Mouse (Mus musculus) embryonic facial prominence, embryonic 15.5 days (tissue): ENCODE data around the gene Dscam. TPM values are rescaled to one million over a fixed set of nuclear protein-coding genes. Genes with fewer than 3 reads are reported as not detected.

Experiments used
- ATAC-seq: fragments of 200-750 bp; cut with Nextera tagmentation; 2 replicates; pipeline ENCODE4 v1.8.0; 2017; ENCODE audit warnings: low read depth, moderate TSS enrichment; ENCODE audit not compliant: insufficient number of reproducible peaks, low FRiP score, low TSS enrichment
- H3K27ac ChIP-seq: fragments of 300-500 bp; sonication (generic); replicated peaks from 2 replicates; pipeline ENCODE4 v1.5.1; 2015; ENCODE audit warnings: mild to moderate bottlenecking, inconsistent platforms
- H3K27me3 ChIP-seq: fragments of 300-500 bp; sonication (generic); 2 replicates; pipeline ENCODE4 v1.6.1; 2015; ENCODE audit warnings: inconsistent platforms
- H3K36me3 ChIP-seq: fragments of 300-500 bp; sonication (generic); 2 replicates; pipeline ENCODE4 v1.6.1; 2015; ENCODE audit warnings: mild to moderate bottlenecking, inconsistent platforms
- H3K4me1 ChIP-seq: fragments of 300-500 bp; sonication (generic); 2 replicates; pipeline ENCODE4 v1.6.1; 2015; ENCODE audit warnings: inconsistent platforms
- H3K4me2 ChIP-seq: fragments of 300-500 bp; sonication (generic); replicated peaks from 2 replicates; pipeline ENCODE4 v1.6.1; 2015; ENCODE audit warnings: mild to moderate bottlenecking, inconsistent platforms
- H3K4me3 ChIP-seq: fragments of 300-500 bp; sonication (generic); replicated peaks from 2 replicates; pipeline ENCODE4 v1.5.1; 2015; ENCODE audit warnings: mild to moderate bottlenecking, inconsistent platforms
- H3K9ac ChIP-seq: fragments of 300-500 bp; sonication (generic); 2 replicates; pipeline ENCODE4 v1.6.1; 2015; ENCODE audit warnings: inconsistent platforms
- H3K9me3 ChIP-seq: fragments of 300-500 bp; sonication (generic); replicated peaks from 2 replicates; pipeline ENCODE4 v1.6.1; 2016; ENCODE audit warnings: inconsistent platforms
- WGBS: fragments of 180-500 bp; shearing (Covaris S2); methylation state at CpG from one replicate; pipeline ENCODE4 v1.1.7; 2015; 5-methylcytosine and 5-hydroxymethylcytosine counted together
- polyA plus RNA-seq: library from polyadenylated mRNA; unstranded; fragments of >200 nt; fragmentation: Nextera tagmentation; extraction: Ambion mirVana; gene quantifications from 2 replicates; pipeline ENCODE4 v1.2.1, GENCODE M21; 2015

Gene Dscam
- polyA plus RNA-seq, 1 experiment from 2014 or later: 0.31 TPM

GRCm38 (mm10) chr16:97168614-97169013 lies 1.9 kb downstream of the Dscam start:
- Histone ChIP-seq H3K27me3 (peaks cover 79% of the 10 kb centered on the region), H3K36me3 (no peaks in the 10 kb centered on the region)
- 42% methylated on average over 3 of the region's 3 CpGs for WGBS

DNA sequence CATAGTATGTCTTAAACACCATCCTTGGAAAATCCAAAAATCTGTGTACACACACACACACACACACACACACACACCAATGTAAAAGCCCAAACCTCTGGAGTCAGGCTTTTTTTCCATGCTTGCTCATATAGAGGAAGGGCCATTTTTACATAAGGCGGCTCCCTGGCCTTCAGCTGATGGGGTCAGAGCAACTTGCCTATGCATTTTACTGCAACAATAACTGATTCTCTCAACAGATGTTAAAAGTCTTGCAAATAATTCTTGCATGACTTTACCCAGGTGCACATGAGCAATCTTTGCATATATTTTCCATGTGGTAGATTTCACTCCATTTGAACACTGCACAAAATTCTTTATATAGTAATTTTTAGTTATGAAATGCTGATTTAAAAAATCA lies 2.5 kb downstream of the Dscam start:
- Histone ChIP-seq H3K9me3 (no peaks in the 10 kb centered on the region), H3K4me3 (no peak overlapping the region), H3K4me2 (no peak overlapping the region), H3K36me3 (no peaks in the 10 kb centered on the region), H3K27ac (no peak overlapping the region), H3K9ac (no peak overlapping the region), H3K27me3 (peaks cover 73% of the 10 kb centered on the region), H3K4me1 (peaks cover 18% of the 10 kb centered on the region)
- WGBS: 77% methylated on average over 1 of the region's 1 CpGs
- ATAC-seq: no peak

More at GRCm38 (mm10) chr16:97168614-97169013, 1.9 kb downstream of the Dscam start:
- H3K4me1 ChIP-seq: peaks cover 18% of the 10 kb centered on the region
- no peak overlapping the region for H3K27ac ChIP-seq
- no peaks in the 10 kb centered on the region for H3K9me3 ChIP-seq
- ATAC-seq: no peak
- no peak overlapping the region for H3K9ac ChIP-seq
- H3K4me3 ChIP-seq: no peak overlapping the region
- H3K4me2 ChIP-seq: no peak overlapping the region

DNA sequence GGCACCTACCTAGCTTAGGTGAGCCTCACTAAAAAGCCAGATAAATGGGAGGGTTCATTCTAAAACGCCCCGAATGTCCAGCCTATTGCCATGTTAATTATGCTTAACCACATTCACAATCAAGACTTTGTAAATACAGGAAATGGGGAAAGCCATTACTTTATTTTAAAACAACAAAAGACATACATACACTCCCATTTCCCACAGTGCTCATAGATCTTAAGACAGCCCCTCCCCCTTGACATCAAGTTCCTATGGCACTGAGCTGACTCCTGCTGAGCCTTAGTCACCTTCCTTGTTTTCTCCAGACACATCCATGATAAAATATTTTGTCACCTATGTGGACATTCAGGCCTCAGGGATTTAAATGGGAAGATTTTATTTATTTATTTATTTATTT lies 4.4 kb downstream of the Dscam start:
- Histone ChIP-seq H3K9ac (no peak overlapping the region), H3K27me3 (peaks cover 59% of the 10 kb centered on the region), H3K27ac (no peak overlapping the region), H3K9me3 (no peaks in the 10 kb centered on the region), H3K4me2 (no peak overlapping the region), H3K36me3 (no peaks in the 10 kb centered on the region), H3K4me3 (no peak overlapping the region), H3K4me1 (peaks cover 18% of the 10 kb centered on the region)
- WGBS: 49% methylated on average over 2 of the region's 2 CpGs
- no peak for ATAC-seq

DNA sequence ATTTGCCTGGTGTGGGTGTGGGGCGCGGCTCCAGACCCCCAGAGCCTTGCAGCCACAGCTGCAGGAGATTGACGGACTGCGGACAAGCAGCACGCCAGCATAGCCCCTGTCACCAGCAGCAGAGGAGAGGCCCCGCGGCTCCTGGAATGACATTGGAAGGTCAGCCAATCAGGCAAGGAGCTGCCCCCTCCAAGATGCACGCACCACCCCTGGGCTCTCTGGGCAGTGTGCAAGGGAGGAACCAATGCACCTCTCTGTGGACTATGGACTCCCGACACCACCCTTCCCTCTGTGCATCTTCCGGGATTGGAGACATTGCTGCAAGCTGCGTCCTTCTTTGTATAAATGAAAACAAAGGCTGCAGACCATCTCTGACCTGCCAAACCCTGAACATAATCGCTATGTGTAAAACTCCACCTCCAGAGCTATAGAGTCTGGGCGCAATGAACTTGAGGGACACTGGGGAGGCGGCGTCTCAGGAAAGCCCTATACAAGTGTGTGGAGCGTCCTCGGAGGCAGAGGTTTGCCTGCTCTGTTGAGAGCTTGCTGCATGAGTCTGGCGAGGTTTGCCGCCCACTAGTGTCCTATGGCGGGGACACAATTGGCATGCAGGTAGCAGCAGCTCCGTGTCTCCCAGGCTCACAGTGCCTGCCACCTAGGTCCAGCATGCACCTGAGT lies 5.0 kb downstream of the Dscam start:
- Histone ChIP-seq H3K4me3 (peak overlapping the region; percentile 30), H3K27ac (no peak overlapping the region), H3K9me3 (no peaks in the 10 kb centered on the region), H3K4me1 (peaks cover 14% of the 10 kb centered on the region), H3K9ac (no peak overlapping the region), H3K36me3 (no peaks in the 10 kb centered on the region), H3K4me2 (peak overlapping the region; percentile 67), H3K27me3 (peaks cover 53% of the 10 kb centered on the region)
- ATAC-seq: peak; percentile 78
- 3% methylated on average over 21 of the region's 21 CpGs for WGBS

GRCm38 (mm10) chr16:97158279-97158678 lies 12.3 kb downstream of the Dscam start:
- 59% methylated on average over 4 of the region's 4 CpGs for WGBS

GRCm38 (mm10) chr16:97144544-97145194 lies 25.9 kb downstream of the Dscam start:
- H3K9me3 ChIP-seq: no peaks in the 10 kb centered on the region
- ATAC-seq: no peak
- H3K4me3 ChIP-seq: no peak overlapping the region
- WGBS: 50% methylated on average over 12 of the region's 12 CpGs
- H3K9ac ChIP-seq: no peak overlapping the region
- H3K4me2 ChIP-seq: no peak overlapping the region
- no peaks in the 10 kb centered on the region for H3K27me3 ChIP-seq
- H3K36me3 ChIP-seq: no peaks in the 10 kb centered on the region
- H3K27ac ChIP-seq: no peak overlapping the region
- H3K4me1 ChIP-seq: no peaks in the 10 kb centered on the region

More at GRCm38 (mm10) chr16:97158279-97158678, 12.3 kb downstream of the Dscam start:
- H3K4me2 ChIP-seq: no peak overlapping the region
- H3K27ac ChIP-seq: no peak overlapping the region
- no peak overlapping the region for H3K4me3 ChIP-seq
- no peaks in the 10 kb centered on the region for H3K9me3 ChIP-seq
- no peak for ATAC-seq
- no peaks in the 10 kb centered on the region for H3K36me3 ChIP-seq
- no peak overlapping the region for H3K9ac ChIP-seq
- H3K4me1 ChIP-seq: no peaks in the 10 kb centered on the region
- 0 out of 2 replicates have a peak, but pooled peaks cover 4% of the 10 kb centered on the region for H3K27me3 ChIP-seq

- no peak overlapping the region for H3K4me3 ChIP-seq
- no peaks in the 10 kb centered on the region for H3K4me1 ChIP-seq
- no peaks in the 10 kb centered on the region for H3K36me3 ChIP-seq
- H3K27ac ChIP-seq: no peak overlapping the region
- H3K9me3 ChIP-seq: no peaks in the 10 kb centered on the region
- ATAC-seq: no peak
- 74% methylated on average over 1 of the region's 1 CpGs for WGBS
- H3K9ac ChIP-seq: no peak overlapping the region
- H3K27me3 ChIP-seq: no peaks in the 10 kb centered on the region
- H3K4me2 ChIP-seq: no peak overlapping the region
Observed at GRCm38 (mm10) chr16:97141943-97142342, 28.6 kb downstream of the Dscam start.

GRCm38 (mm10) chr16:97135003-97135827 lies 35.3 kb downstream of the Dscam start:
- Histone ChIP-seq H3K27me3 (no peaks in the 10 kb centered on the region), H3K9me3 (no peaks in the 10 kb centered on the region), H3K9ac (no peak overlapping the region), H3K4me2 (no peak overlapping the region), H3K36me3 (no peaks in the 10 kb centered on the region), H3K27ac (no peak overlapping the region), H3K4me1 (no peaks in the 10 kb centered on the region), H3K4me3 (no peak overlapping the region)
- 75% methylated on average over 10 of the region's 10 CpGs for WGBS
- no peak for ATAC-seq

GRCm38 (mm10) chr16:97127296-97127695 lies 43.3 kb downstream of the Dscam start:
- no peaks in the 10 kb centered on the region for H3K27me3 ChIP-seq
- no peaks in the 10 kb centered on the region for H3K36me3 ChIP-seq
- H3K4me1 ChIP-seq: no peaks in the 10 kb centered on the region
- no peaks in the 10 kb centered on the region for H3K9me3 ChIP-seq
- 79% methylated on average over 2 of the region's 2 CpGs for WGBS
- H3K27ac ChIP-seq: no peak overlapping the region
- ATAC-seq: no peak
- no peak overlapping the region for H3K9ac ChIP-seq
- H3K4me2 ChIP-seq: no peak overlapping the region
- H3K4me3 ChIP-seq: no peak overlapping the region

DNA sequence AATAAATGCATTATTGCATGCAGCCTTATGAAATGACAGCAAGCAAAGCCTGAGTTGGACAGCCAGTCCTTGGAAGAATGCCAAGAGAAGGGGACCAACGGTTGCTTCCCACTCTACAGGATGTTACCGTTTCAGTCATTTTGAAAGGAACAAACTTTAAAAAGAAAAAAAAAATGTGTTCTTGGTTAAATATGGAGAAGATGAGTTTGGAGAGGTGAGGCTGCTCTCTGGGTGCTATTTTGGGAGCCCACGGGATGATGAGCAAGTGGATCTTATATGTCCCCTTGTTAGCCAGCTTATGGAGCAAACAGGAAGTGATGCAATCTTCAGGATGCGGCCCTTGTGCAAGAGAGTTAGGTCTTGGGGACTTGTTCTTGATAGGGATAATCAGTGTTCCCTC lies 60.5 kb downstream of the Dscam start:
- Histone ChIP-seq H3K9me3 (no peaks in the 10 kb centered on the region), H3K4me3 (no peak overlapping the region), H3K27ac (no peak overlapping the region), H3K36me3 (no peaks in the 10 kb centered on the region), H3K9ac (no peak overlapping the region), H3K4me1 (no peaks in the 10 kb centered on the region), H3K27me3 (no peaks in the 10 kb centered on the region), H3K4me2 (no peak overlapping the region)
- 70% methylated on average over 4 of the region's 4 CpGs for WGBS
- ATAC-seq: no peak

DNA sequence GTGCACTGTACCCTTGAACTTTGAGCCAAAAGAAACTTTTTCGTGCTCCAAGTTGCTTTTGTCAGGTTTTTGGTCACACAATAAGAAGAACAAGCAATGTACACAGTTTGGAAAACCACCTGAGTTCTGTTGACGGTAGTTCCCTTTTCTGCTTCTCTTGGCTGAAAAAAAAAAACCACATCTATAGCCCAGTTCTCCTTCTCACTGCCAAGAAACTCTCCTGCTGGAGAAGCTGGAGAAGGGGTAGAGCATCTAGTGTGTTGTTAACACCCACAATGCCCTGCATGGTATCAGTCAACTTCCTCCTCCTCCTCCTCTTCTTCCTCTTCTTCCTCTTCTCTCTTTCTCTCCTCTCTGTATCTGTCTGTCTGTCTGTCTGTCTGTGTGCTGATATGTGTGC lies 65.3 kb downstream of the Dscam start:
- Histone ChIP-seq H3K27me3 (no peaks in the 10 kb centered on the region), H3K27ac (no peak overlapping the region), H3K9ac (no peak overlapping the region), H3K36me3 (no peaks in the 10 kb centered on the region), H3K4me1 (no peaks in the 10 kb centered on the region), H3K4me3 (no peak overlapping the region), H3K9me3 (no peaks in the 10 kb centered on the region), H3K4me2 (no peak overlapping the region)
- ATAC-seq: no peak
- WGBS: 65% methylated on average over 2 of the region's 2 CpGs
